Mouse (Mus musculus) testis, postnatal 14 days (tissue): ENCODE results near the gene Bcl2l12.

Source experiments
- DNase-seq: peaks from one replicate; pipeline ENCODE4 v3.0.0; 2021; ENCODE audit warnings: low spot score

The Bcl2l12 gene

GRCm38 (mm10) chr7:44959281-44959680 is 39.2 kb downstream of the Bcl2l12 start:
- DNase-seq = no peak

GRCm38 (mm10) chr7:44958208-44958607 is 40.3 kb downstream of the Bcl2l12 start:
- no peak for DNase-seq

DNA sequence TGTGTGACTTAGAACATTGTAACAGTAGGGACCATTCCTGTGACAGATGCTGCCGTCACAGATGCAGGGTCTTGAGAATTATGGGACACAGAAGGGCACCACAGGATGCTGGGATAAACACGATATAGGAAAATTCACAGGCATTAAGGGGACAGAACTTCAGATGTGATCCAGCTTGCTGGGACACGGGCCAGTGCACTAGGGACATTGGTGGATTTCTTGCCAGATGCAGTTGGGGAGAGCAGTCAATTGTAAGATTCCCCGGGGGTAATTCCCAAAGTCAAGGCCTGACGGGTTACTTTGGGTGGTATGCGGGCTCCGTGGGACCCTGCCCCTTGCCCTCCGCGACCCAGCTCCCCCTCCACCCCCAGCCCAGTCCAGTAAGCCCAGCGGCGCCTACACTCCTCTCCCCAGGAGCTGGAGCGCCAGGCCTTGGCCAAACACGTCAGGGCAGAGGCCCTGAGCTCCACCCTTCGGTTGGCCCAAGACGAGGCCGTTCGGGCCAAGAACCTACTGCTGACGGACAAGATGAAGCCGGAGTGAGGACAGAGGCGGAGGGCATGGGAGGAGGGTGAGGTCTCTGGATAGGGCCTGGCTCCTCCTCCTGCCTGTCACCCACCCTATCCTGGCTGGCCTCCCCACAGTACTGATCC is 41.2 kb downstream of the Bcl2l12 start:
- peak; percentile 56 for DNase-seq

DNA sequence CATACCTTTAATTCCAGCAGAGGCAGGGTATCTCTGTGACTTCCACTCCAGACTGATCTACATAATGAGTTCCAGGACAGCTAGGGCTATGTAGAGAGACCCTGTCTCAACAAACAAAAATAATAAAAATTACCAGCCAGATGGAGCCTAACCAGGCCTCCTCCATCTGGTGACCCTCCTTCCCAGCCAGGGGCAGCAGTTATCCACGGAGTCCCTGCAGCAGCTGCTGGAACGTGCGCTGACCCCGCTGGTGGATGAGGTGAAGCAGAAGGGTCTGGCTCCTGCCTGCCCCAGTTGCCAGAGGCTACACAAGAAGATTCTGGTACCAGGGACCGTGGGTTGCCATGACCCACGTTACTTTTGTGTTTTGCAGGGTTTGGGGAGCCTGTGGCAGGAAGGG is 42.2 kb downstream of the Bcl2l12 start:
- DNase-seq = no peak

DNA sequence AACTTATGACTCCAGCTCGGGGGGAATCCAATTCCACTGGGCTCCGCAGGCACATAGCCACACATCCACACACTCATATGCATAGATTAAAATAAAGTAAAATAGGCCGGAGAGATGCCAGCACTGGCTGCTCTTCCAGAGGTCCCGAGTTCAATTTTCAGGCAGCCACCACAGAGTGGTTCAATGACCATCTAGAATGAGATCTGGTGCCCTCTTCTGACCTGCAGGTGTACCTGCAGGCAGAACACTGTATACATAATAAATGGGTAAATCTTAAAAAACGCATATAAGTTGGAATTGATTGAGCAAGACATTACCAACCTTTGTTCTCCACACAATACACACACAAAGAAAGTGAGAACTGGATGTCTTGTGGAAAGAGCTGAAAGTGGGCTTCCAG is 42.9 kb downstream of the Bcl2l12 start:
- no peak for DNase-seq

GRCm38 (mm10) chr7:44954091-44954885 is 44.2 kb downstream of the Bcl2l12 start:
- no peak for DNase-seq

DNA sequence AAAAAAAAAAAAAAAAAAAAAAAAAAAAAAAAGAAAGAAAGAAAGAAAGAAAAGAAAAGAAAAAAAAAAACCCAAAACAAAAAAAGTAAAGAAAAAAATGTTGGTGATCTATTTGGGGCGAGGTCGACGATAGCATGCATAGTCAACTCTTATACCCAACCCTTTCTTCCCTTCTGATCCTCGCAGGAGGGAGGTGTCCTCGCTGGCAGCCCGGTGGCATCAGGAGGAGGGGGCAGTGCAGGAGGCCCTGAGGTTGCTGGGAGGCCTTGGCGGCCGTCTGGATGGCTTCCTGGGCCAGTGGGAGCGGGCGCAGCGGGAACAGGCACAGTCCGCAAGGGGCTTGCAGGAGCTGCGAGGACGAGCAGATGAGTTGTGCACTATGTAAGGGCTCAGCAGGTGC is 45.0 kb downstream of the Bcl2l12 start:
- DNase-seq = no peak

DNA sequence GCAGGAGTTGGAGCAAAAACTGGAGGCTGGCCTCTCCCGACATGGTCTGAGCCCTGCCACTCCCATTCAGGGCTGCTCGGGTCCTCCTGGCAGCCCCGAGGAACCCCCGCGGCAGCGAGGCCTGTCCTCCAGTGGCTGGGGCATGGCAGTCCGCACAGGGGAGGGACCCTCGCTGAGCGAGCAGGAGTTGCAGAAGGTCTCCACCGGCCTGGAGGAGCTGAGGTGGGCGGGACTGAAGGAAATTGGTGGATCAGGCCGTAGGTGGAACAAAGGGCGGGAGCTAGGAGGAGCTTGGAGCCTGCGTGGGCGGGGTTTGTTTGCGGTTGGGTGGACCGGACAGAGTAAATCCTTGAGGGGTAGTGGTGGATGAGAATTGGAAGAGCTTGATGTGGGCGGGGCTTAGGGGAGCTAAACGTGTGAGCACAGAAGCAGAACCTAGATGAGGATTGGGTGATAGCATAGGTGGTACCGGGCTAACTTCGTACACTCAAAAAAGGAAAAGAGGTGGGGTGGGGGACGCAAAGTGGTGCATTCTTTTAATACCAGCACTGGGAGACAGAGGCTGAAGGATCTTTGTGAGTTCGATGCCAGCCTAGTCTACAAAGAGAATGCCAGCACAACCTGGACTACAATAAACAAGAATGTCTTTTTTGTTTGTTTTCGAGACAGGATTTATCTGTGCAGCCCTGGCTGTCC is 45.8 kb downstream of the Bcl2l12 start:
- peak; percentile 93 for DNase-seq

- DNase-seq = peak; percentile 80
These were observed 46.6 kb downstream of the Bcl2l12 start for GRCm38 (mm10) chr7:44951960-44952359.

DNA sequence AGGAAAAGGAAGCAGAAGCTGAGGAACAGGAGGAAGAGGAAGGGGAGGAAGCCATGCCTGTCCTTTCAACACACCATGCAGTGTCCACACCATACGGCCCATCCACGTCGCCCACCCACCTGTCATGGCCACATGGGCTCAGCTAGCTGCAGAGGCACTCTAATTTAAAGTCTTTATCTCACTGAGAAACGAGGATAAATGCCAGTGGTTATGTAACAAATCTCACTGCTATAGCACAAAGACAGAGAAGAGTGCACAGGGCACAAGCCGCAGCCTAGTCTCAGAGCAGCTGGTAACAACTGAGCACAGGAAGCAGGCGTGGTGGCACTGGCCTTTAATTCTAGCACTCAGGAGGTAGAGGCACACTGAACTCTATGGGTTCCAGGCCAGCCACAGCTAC is 48.6 kb downstream of the Bcl2l12 start:
- DNase-seq = no peak

DNA sequence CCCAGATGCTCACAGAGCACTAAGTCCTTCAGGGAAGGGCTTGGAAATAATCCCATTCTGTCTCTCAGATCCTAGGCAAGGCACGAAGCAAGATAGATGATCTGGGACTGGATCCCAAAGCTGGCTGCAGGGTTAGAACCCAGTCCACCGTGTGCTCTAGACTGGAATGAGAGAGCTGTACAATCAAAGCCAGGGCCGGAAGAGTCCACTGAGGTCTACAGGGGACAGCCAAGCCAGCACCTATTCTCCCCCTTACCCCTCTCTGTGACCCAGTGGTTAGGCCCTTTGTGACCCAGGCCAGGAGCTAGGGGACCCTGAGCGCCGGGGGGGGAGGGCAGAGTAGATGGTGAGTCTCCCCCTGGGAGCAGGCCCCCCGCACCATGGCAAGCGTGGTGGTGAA is 55.6 kb downstream of the Bcl2l12 start, which contains the start of gene Tsks:
Tsks (plus strand) TSS at position 301 of the 400 bp plus-strand sequence.
- no peak for DNase-seq
